Mouse (Mus musculus) adrenal gland, postnatal 25 days (tissue): ENCODE results near the gene Cdk19. TPM values are rescaled to one million over a fixed set of nuclear protein-coding genes. Genes with fewer than 3 reads are reported as not detected.

Experiments
- DNase-seq: peaks from one replicate; pipeline ENCODE4 v3.0.0; 2021; ENCODE audit warnings: mixed read lengths
- total RNA-seq: library from RNA; stranded (reverse); gene quantifications from 2 replicates; pipeline ENCODE4 v1.2.3, GENCODE M21; 2021

Gene Cdk19
- total RNA-seq, 1 experiment from 2014 or later: 19.0 TPM

DNA sequence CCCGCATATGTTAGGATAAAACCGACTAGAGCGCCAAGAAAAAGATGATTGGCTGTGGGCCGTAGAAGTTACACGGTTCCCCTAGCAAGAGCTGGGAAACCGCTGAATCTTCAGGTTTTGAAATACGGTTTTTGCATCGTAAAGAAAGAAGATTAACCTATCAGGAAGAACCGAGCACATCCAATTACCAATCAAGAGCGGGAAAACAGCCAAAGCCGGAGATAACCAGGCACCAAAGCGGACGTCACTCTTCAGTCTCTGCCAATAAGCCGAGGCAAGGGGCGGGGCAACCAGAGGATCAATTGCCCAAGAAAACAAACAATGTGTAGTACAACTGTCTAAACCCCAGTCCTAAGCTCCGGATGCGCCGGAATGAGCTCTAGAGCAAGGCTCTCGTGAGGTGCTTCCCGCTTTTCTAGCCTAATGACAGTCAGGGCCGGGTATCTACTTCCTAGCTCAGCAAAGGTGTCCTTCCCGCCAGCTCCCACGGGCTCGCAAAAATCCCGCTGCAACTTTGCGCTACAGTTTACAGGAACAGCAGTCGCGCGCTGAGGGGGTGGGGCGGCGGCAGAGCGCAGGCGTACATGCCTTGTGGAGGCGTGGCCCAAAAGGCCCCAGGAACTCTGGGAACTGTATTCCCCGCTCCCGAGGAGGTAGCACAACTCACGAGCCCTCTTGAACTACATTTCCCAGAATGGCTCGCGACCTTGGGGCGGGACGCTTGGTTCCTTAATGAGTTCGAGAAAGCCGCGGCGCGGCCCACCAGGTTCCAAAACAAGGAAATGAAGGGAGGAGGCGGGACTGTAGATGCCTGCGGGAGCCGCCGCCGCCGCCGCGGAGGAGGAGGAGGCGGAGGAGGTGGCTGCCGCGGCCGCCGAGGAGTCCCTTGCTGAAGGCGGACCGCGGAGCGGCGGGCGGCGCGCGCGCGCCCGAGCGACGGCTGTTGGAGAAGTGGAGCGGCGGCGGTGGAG is 9.5 kb downstream of the Cdk19 start:
- peak; percentile 94 for DNase-seq

DNA sequence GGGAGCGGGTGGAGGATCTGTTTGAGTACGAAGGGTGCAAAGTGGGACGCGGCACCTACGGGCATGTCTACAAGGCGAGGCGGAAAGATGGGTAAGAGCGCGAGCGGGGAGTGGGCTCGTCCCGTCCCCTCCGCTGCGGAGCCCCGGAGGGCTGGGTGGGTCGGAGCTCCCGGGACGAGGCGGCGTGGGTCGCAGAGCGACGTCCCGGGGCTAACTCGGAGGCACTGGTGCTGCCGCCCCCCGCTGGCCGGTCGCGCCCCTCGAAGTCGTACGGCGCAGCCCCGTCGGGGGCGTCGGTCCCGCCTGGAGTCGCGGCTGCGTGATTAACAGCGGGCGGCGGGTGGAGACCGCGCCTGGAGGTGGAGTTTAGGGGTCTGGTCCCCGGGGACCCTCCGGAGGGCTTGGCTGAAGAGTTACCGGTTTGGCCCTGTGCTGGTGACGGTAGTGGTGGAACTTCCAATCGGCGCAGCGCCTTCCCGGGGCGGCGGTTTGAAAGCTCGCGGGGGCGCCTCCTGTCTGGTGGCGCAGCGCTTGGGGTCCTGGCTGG is 10.3 kb downstream of the Cdk19 start:
- peak; percentile 55 for DNase-seq

DNA sequence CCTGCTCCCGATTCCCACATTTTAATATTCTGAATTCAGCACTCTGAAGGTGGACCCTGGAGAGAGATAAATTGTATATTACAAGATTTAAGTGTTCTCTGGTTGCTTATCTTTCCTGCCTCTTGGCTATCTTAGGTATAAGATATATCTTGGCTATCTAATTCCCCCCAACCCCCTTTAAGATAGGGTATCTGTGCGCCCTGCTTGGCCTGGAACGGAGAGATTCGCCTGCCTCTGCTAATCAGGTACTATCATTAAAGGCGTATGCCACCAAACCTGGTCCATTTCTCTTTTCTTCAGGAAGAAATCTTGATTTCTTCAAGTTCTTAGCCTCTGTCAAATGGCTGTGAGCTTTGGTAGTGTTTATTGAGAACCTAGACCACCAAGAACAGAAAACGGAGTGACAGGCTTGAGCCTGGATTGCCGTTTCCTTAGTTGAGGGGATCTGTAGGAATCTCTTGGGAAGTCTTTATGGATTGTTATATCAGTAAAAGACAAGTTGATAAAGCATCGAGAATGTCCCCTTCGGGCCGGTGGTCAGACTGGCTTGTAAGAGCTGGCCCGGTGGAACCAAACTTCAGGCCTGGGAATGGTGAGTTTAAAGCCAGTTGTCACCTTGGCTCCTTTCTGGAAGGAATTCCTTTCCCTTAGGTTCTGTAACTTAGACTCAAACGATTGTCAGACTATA is 11.0 kb downstream of the Cdk19 start:
- no peak for DNase-seq

DNA sequence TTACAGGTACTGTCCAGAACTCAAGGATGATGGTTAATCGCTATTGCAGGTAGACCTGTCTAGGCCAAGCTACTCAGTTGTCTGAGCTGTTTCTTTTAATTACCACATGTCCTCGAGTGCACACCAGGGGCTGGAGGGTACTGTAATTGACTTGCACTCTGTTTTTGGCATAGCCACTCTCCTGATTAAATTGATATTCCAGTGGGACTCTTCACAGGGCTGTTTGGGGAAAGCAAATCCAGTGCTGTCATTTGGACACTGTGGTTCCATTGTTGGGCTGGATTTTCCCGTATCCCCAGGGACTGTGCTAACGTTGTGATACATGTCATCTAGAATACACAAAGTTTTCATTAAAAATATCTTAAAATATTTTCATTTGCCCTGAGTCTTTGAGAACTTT is 11.8 kb downstream of the Cdk19 start:
- DNase-seq: no peak

DNA sequence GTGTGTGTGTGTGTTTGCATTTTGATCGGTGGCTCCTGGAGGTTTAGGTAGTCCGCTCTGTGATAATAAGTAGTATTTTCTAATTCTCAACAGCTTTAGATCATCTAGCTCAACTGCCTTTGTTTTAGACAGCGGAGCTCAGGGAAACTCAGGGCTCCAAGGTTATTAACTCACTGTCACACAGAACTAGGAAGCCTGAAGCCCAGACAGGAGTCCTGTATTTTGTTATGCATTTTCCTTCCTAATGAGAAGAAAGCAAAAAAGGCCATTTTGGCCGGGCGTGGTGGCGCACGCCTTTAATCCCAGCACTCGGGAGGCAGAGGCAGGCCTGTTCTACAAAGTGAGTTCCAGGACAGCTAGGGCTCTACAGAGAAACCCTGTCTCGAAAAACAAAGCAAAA is 14.7 kb downstream of the Cdk19 start:
- no peak for DNase-seq

DNA sequence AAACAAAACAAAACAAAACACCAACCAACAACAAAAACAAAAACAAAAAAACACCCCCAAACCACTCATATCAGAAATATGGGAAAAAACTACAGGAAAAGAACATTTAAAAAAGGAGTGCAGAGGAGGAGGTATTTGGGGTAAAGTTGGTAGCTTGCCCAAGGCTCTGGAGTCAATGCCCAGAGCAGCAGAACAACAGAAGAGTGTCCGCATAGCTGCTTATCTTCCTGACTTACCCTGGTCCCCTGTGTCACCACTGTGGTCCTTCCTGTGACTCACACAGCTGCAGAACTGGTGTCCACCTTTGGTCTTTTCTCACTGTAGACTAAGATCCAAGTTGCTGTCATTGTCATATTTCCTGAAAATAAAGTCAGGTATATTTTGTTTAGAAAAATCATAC is 15.2 kb downstream of the Cdk19 start:
- DNase-seq: no peak

DNA sequence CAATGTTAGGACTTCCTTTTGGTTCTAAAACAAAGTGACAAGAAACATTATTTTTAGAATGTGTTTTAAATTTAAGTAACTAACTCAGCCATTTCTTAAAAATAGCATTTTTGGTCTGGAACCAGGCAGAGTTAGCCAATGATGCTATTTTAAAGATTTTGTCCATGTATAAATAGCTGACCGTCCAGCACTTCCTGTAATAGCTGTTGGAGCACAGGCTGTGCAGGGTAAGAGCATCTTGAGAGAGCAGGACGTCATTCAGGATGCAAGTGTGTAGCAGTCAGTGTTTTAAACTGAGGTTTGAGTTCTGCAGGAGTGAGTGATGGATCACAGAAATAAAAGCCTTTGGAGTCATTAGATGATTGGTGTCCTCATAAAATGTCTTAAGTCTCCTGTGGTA is 18.8 kb downstream of the Cdk19 start:
- no peak for DNase-seq

DNA sequence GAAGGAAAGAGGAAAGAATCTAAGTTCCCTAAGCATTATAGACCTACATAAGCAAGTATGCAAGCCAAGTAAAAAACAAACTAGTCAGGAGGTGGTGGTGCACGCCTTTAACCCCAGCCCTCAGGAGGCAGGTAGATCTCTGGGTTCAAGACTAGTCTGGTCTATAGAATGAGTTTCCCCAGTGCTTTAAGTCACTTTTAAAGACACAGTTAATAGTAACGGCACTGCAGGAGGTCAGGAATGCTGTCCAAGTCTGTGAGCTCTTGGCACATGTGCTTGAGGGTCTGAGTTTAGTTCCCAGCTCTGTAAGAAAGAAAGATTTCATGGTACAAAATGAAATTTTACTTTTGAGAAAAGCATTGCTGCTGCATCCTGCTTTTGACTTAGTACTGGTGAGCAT is 19.8 kb downstream of the Cdk19 start:
- no peak for DNase-seq

DNA sequence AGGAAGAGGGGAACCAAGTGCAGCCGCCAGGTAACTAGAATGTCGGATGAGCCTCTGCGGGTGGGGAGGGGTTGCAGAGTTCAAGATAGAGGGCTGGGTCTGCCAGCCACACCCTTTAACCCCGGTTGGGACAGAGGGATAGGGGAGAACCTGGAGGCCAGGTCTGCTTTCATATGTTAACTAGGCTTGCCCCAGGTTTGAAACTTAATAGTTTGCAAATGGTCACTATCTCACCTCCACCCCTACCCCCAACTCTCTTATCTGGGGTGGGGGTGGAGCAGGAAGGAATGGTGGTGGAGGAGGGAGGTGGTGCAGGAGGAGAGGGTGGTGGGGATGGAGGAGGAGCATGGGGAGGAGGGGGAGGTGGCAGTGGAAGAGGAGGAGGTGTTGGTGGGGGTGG is 23.6 kb downstream of the Cdk19 start:
- no peak for DNase-seq

DNA sequence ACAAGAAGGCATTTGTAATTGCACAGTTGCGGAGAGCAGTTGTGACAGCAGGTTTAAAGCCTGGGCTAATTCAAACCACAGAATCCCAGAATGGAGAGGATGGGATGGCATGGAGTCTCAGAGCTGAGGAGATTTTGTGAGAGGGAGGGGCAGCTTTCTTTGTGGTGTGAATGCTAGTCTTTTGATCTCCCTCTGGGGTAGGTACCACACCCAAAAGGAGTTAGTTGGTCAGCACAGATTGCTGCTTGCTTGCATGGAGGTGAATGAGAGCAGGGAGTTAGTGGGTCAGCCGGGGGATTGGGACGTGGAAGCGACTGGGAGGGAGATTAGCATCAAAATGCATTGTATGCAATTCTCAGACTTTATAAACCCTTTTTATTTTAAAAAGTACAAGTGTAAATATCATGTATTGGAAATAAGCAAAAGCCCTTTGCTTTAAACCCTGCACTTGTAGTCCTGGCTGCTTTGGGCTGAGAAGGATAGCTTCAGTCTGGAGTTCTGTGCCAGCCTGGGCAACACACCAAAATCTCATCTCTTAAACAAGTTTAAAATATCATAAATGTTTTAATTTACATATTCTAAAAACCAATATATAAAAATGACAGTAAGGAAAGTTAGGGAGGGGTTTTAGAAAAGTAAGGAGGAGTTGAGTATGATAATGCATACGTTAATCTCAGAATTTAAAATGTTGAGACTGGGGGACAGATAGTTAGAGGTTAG is 25.4 kb downstream of the Cdk19 start:
- no peak for DNase-seq

DNA sequence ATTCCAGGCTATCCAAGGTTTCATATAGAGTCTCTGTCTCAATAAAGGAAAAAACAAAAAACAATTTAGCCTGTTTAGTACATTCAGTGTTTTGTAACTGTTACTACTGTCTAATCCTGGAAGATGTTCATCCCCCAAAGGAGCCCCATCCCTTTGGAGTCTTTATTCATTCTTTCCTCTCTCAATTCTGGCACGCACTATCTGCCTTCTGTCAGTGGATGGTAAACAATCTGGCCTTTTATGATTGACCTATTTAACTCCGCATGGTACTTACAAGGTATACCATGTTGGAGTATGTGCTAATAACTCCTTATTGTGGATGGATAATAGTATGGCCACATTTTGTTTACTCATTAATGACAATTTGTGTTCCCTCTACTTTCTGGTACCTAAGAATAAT is 26.6 kb downstream of the Cdk19 start:
- DNase-seq: no peak

DNA sequence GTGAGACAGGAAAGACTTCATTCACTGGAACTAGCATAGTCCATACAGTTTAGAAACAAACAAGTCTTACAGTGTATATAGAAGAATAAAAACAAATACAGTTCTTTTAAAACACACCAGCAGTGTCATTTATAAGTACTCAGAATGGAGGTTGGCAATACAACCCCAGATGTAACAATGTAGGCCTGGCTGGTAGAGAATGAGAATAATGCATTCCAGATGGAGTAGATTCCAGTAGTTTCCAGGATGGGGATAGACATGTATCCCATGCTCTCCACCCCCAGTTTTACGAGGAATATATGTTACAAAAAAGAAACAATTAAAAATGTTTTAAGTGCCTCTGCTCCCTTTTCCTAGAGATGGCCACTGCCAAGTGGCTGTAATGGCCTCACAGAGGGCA is 29.2 kb downstream of the Cdk19 start:
- no peak for DNase-seq

DNA sequence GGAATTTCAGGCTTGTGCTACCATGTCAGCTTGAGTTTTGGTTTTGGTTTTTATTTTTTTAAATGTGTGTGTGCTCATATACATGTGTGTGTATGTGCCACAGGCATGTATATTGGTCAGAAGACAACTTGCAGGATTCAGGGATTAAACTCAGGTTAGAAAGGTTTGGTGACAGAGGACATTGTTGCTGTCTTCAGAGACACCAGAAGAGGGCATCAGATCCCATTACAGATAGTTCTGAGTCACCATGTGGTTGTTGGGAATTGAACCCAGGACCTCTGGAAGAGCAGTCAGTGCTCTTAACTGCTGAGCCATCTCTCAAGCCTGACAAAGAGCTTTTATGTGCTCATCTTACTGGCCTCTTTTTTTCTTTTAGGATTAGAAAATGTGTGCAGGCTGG is 30.8 kb downstream of the Cdk19 start:
- no peak for DNase-seq

DNA sequence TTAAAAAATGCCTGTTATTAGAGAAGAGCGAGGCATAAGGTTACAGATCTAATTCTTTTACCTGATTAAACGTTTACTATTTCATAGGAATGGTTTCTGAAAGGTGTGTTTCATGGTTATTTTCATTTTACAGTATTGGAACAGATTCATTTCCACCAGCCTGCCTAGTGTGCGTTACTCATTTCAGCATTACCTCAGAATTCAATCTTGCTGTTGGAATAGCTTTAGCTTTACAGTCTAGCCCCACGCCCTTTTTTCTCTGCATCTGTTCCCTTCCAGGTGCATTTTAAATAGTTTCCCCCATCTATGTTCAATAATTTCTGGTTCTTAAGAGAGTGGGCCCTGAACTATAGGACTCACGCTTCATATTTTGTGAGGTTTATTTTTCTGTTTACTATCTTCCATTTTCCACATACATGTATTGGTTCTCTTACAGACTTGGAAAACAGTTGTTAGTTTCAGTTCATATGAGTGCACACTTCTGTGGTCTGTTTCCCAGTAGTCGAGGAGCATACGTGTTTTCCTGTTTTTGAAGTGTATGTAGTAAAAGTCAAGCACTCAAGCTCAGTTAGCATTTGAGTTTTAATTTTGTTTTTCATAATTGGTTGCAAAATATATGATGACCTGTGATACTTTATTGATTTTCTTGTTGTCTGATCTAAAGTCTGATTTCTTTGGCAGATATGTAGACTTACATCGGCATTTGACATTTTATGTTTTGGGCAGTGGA is 32.0 kb downstream of the Cdk19 start:
- DNase-seq: no peak

DNA sequence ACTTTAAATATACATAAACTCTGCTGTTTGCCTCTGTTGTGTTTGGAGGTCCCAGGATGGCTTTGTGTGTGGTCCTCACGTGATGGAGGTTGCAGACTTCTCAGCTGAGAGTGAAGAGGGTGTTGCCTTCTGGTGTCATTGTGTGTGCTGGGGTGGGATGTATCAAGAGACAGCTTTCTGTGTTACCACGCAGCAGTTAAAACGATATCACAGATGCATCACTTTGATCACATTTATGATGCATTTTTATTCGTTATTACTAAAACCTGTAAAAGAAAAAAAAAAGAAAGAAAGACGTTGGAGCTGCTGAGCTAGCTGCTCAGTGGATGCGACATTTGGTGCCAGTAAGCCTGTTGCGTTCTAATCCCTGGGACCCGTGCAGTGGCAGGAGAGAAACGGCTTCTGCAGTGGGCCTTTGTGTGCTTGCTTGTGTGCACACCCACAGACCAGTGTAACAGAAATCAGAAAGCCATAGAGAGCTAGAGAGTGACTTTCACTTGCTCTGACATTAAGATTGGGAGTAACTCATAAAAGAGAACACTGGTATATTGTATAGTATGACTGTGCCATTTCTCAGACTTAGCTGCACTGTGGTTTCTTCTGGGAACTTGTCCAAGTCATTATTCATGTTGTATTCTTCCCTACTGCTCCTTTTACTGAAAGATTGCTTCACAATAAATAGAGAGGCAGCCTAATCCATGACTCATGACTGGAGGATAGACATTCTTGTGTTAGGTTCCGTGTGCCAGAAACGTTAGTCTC is 32.7 kb downstream of the Cdk19 start:
- DNase-seq: no peak

DNA sequence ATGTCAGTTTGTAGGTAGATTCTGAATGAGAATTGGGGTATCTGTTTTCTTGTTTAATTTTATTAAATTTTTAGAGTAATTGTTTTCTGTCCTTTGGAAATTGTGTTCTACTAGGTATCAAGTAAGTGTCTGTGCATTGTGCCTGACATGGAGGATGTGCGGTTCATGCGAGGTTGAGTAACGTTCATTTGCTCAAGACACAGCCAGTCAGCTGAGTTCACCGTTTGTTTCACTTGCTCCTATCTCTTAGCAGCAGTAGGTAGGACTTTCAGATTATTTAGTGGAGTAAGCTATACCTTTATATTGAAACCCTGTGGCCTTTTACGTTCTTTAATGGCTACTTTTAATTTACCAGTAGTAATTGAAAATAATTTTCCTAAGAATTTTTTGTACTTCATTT is 34.4 kb downstream of the Cdk19 start:
- no peak for DNase-seq

DNA sequence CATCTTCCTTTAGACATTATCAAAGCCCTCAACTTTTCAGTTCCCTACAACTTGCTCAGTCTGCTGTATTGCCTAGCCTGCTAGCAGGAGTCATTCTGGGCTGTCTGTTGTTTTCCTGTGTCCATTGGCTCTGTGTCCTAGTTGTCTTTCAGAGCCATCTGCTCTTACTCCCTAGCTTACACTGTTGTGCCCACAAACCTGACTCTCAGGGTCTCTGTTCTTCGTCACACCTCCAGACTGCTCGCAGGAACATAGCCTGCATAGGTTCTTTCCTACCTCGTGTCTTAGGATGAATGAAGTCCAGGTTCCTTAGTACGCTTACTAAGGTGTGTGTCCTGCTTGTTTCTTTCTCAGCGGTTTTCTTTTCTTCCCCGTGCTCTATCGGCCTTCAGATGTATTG is 35.5 kb downstream of the Cdk19 start:
- no peak for DNase-seq

DNA sequence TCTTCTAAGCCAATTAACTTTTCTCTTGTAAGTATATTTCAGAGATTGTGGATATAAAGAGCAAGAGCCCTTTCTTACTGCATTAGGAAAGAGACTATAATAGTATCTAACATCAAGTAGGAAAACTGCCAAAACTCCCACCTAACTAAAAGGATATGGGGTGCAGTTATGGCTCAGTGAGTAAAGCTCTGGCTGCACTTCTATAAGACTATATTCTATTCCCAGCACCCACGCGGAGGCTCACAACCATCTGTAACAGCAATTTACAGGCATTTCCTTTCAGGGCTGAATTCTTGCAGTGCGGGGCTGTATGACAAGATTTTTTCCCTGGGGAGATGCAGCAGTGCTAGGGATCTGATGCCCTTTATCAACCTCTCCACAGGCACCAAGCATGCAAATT is 36.9 kb downstream of the Cdk19 start:
- no peak for DNase-seq

DNA sequence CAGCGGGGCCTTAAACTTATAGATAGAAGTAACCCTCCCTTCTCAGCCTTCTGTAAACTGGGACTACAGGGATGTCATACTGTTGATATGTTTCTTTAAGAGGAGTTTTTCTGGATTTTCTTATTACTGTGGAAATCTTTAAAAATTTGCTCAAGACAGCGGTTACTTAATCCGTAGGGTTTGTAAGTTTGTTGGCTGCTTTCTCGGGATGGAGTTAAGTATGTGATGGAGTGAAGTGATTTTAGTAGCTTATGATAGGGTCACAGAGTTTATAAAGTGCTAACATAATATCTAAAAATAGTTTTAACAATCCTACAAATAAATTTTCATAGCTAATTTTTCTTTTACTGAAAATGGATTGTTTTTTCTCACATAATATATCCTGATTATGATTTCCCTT is 38.9 kb downstream of the Cdk19 start:
- no peak for DNase-seq

DNA sequence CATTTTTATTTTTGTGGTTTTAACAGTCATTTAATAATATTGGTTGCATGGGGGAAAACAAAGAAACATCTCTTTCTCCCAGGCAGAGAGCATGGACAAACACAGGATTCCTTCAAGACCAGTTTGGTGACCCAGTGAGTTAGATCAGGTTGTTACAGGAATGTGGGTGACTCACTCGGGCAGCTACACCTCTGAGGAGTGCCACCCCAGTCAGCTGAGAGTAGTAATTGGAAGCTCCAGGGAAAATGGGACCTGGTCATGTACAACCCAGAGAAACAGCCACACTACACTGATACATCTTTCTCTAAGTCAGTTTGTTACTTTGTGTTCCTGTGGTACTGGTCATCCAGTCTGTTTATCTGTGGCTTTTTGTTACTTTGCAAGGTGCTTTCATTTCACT is 40.3 kb downstream of the Cdk19 start:
- DNase-seq: no peak

DNA sequence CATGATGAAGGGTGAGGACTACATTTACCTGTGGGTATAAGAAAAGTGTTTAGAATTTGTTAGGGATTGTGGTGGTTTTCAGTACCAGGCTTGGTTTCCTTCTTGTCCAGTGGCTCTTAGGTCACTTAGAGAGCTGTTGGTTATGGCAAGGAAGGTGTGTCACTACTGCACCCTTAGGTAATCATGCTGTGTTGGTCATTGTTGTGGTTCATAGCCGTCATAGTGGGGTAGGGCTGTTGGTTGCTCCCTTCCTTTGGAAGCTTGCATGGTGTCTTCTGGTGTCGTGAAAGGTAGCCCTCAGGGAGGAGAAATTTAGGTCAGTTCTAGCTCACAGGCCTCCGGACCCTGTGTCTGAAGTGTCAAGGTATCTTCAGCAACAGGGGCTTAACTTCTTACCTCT is 46.0 kb downstream of the Cdk19 start:
- DNase-seq: no peak
